Mouse (Mus musculus): ENCODE measurements at regions not wholly inside any gene's neighbourhood (a gene's known extent, or its start where the extent isn't known, plus 50 kb on each side); places are given as distances from the start of the nearest gene placed in this dataset.
"Not testable (repeated sequence)": the region's sequence is repeated elsewhere in the genome, so short reads cannot be mapped to it uniquely, and the experiment has no call there.

GRCm38 (mm10) chr7:111855309-111855708 lies 75.5 kb upstream of the Galnt18 start:
- 64% methylated on average over 3 of the region's 3 CpGs for WGBS

GRCm38 (mm10) chr7:111846417-111846816 lies 66.6 kb upstream of the Galnt18 start:
- 87% methylated on average over 1 of the region's 1 CpGs for WGBS

More at GRCm38 (mm10) chr7:111855309-111855708, 75.5 kb upstream of the Galnt18 start:
- no peak for DNase-seq (ENCODE audit: low read depth, low spot score)

GRCm38 (mm10) chr7:111843715-111844114 lies 63.9 kb upstream of the Galnt18 start:
- WGBS: 26% methylated on average over 4 of the region's 4 CpGs

More at GRCm38 (mm10) chr7:111846417-111846816, 66.6 kb upstream of the Galnt18 start:
- no peak for DNase-seq (ENCODE audit: low read depth, low spot score)

GRCm38 (mm10) chr7:111840826-111841225 lies 61.0 kb upstream of the Galnt18 start:
- WGBS: 88% methylated on average over 1 of the region's 1 CpGs

More at GRCm38 (mm10) chr7:111843715-111844114, 63.9 kb upstream of the Galnt18 start:
- peak; percentile 58 for DNase-seq (ENCODE audit: low read depth, low spot score)

GRCm38 (mm10) chr7:111838162-111838561 lies 58.4 kb upstream of the Galnt18 start:
- WGBS: 84% methylated on average over 3 of the region's 3 CpGs
- no peak for DNase-seq (ENCODE audit: low read depth, low spot score)

More at GRCm38 (mm10) chr7:111840826-111841225, 61.0 kb upstream of the Galnt18 start:
- DNase-seq (ENCODE audit: low read depth, low spot score): no peak

- DNase-seq (ENCODE audit: low read depth, low spot score): not testable (repeated sequence)
These were observed 54.6 kb upstream of the Galnt18 start for GRCm38 (mm10) chr7:111834356-111834755.

GRCm38 (mm10) chr7:111829931-111830330 lies 50.2 kb upstream of the Galnt18 start:
- 91% methylated on average over 1 of the region's 1 CpGs for WGBS
- DNase-seq (ENCODE audit: low read depth, low spot score): no peak
